Mouse (Mus musculus) regulatory T cell (primary cell): Measurements from ENCODE around the gene Acsf3.

Experiments
- in situ Hi-C: fragments of 300-600 bp; cut with MboI, MseI; formaldehyde crosslinking; loops from one replicate; pipeline ENCODE4 v1.15.1; 2025; ENCODE audit warnings: high pct_unique_total_duplicates

Gene Acsf3

DNA sequence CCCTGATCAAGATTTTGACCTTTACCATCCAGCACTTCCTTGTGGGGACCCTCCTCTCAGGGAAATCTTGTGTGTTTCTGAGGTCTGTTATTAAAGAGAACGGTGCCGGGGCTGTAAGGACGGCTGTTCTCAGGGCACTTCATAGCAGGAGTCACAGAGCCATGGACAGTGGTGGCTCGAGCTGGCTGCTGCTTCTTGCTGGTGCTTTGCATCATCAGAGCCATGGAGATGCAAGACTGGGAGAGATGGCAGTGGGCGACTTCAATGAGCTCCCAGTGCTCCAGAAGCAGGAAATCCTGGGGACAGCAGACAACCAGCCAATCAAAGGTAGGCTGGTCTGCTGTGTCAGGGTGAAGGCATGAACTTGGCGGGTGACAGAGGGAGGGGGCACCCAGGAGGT lies 14.2 kb upstream of the Acsf3 start:
- in situ Hi-C loops = no loop called here

DNA sequence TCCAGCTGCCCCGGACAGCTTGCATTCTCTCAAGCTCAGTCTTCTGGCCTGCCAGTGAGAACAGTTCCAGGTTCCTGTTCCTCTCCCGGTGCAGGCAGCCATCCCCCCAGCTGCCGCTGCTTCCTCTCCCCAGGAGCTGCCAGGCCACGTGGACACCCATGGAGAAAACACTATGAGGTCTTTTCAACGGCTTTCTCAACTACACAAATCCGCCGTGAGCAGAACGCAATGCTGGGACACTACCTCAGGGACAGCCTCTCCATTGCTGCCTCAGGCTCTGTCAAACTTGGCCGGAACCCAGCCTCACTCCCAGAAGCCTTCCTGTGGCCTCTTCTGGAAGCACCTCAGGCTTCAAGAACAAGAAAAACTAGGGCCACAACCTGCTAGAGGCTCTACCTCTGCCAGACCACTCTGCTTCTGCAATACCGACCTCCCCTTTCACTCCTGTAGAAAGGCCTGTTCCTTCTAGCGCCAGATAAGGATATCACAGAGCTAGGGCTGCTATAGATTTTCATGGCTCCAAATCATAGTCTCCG lies 12.5 kb upstream of the Acsf3 start:
- in situ Hi-C loops = no loop called here

DNA sequence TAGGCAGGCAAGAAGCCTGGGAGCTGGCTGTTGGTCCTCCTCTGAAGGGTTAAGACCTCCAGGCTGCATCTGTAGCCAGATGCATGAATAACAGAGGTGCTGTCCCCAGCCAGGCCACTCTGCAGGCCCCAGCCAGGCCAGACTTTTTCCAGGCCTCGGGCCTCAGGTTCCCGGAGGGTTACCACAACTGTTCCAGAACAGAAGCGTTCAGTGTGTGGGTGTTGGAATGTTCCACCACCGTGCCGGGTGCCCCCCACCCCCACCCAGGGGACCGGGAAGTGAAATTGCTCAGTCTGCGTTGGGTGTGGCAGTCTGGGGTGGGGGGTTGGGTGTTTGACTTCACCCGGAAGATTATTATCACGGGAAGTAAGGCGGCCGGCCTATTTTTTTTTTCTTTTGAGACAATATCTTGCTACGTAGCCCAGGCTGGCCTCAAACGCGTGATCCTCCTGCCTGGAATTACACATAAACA lies 12.0 kb upstream of the Acsf3 start:
- in situ Hi-C loops = no loop called here

DNA sequence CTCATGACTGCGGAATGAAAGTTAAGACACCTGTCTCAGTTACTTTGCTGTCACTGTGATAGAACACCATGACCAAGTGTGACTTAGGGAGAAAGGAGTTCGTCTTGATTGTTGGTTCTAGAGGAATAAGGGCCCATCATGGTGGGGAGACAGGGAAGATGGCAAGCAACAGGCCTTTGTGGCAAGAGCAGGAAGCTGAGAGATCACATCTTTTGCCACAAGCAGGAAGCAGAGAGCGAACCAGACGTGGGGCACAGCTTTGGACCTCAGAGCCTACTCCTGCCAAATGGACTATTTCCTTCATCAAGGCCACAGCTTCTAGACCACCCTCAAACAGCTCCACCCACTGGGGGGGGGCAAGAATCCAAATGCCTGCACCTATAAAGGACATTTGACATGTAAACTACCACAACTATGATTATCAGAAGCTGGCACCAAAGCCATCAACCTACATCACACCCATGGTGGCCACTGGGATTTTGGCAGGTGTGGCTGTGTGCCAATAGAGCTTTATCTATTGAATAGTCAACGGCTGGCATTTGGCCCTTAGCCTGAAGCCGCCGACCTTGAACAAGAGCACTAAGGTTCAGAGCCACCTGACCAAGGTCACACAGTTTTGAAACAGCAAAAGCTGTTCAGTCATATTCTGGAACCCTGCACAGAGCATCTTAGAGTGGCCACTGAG lies 10.4 kb upstream of the Acsf3 start:
- in situ Hi-C loops = no loop called here

DNA sequence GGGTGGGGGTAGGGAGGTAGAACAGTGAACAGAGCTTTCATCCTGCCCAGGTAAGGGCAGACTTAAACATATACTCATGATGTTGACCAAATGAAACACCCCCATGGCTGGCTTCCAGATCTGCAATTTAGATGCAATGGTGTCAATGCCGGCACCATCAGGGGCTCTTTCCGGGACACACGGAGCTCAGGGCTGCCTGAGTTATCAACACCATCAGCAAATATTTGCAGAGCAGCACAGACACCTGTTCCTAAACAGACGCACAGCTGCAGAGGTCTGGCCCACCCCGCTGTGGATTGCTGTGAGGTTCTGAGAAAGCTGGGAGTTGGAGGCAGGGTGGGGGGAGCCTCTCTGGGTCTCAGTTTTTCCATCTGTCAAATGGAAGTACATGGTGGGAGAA lies 9.1 kb upstream of the Acsf3 start:
- in situ Hi-C loops = no loop called here

DNA sequence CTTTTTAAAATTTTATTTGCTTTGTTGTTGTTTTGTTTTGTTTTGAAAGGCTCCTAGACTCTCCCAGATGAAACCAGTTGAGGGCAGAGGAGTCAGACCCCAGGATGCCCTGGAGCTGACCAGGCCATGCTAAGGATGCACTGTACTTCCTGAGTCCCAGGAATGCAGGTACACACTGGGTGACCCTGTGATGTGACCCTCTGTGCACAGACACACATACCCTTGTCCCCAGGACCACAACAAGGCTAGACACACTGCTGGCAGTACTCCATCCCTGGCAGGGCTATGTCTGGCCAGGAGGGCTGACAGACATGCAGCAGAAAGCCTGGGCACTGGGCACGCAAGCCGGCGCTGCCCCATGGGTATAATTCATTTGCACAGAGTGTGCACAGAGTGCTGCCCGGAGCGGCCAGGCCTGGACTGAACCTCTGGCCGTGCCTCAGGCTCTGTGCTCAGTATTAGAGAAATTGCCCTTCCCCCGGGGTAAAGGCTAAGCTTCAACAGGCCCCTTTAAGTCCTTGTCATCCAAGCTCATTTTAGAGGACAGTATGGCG lies 8.6 kb upstream of the Acsf3 start:
- in situ Hi-C loops = no loop called here

DNA sequence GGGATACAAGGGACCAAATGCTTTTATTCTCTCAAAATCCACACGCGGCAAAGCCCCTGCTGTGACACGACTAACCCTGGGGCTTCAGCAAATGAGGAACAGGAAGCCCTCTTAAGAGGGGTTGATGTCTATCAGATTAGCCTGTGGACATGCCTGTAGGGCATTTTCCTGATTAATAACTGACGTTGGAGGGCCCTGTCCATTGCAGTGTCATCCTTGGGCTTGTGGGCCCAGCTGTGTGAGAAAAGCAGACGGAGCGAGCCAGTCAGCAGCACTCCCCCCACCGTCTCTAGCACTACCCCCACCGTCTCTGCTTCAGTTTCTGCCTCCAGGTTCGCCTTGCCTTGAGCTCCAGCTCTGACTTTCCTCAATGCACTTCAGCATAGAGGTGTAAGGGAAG lies 8.1 kb upstream of the Acsf3 start:
- in situ Hi-C loops = no loop called here

DNA sequence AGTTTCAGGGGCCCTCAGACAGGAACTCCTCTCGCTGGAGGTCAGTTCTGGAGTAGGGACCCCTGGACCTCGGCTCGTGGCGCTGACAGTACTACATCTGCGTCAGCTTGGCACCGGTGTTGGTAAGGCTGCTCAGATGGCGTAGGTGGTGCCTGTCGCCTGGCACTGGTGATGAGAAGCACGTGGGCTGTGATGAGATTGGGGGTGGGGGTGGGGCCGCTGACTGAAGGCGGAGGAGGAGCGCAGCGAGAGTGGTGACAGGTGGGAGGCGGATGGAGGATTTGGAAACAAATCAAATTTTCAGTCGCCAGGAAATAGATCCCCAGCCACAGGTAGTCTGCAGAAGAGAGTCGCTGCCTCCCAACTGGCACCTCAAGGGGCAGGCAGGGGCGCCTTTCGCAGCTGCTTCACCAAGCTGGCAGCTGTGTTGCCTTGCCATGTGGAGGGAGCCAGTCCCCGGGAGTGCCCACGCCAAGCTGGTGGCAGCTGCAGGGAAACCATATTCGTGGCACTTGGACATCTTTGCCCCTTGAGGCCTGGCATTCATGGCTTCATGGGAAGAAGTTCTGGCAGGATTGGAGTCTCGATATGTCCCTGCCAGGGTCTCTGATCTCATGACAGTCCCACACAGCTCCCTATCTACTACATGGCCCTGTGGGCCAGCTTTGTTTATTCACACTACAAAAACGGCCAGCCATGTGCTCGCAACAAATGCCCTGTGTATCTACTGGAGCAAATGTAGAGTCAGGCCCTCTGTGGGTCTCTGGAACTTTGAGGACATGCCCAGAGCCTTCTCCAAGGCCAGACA lies 5.8 kb upstream of the Acsf3 start:
- in situ Hi-C loops = no loop called here

DNA sequence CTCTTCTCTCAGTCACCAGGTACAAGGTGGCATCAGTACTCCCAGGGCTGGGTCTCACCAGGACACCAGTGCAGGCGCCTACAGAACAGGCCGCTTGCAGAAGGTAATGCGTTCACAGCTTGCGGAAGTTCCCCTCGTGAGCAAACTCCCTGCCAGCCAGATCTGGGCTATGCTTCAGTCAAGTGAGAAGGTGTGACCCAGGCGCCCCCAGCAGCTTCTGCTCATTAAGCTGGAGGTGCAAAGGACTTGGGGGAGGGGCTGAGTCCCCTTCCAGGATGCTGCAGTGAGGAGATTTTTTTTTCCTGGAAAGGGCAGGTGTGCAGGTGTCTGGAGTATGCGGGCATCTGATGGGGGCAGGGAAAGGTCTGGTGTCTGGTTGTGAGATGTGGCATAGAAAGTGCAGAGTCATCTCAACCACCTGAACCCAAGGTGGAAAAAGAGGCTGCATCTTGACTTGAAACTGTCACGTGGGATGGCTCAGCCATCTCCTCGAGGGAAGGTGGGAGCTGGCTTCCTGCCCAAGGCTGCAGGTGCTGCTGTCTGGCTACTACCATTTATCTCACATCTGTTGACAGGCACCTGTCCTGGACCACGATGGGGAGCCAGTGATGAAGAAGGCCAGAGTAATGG lies 2.7 kb upstream of the Acsf3 start:
- in situ Hi-C loops = no loop called here

DNA sequence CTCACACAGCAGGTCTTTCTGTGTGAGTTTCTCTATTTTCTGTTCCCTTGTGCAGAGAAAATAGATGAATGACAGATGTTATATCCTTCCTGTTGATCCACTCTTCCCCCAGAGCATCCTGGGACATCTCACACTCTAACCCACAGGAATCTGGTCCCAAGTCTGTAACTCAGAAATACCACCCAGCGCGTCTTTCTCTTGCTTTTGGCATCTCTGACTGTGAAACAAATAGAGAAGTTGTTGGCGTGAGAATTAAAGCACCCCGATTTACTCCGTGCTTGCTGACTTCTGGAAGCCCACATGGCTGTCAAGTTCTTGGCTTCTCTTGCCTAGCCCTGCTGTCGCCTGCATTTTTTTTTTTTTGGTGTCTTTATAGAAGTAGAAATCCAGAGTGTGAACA lies 2.4 kb downstream of the Acsf3 start:
- in situ Hi-C loops = no loop called here

DNA sequence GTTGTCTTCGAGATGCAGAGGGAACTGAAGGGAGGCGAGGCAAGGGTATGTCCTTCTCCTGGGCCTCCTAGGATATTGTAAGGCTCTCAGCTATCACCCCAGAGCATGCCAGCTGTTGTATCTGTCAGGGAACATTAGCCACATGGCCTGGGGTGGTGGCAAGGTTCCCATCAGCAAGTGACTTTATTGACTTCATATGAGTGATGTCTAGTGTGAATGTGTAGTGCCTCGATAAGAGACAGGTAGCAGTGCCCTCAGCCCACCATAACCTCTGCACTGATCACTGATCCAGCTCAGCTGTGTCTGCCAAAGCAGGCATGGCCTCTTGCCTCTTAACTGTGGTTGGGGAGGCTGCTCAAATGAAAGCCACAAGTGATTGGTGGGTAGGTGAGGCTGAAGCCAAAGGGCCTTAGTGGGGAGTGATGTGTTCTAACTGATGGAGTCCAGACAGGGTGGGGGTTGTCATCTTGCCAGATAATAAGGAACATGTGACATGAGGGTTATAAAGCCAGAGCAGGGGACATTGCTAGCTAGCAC lies 3.5 kb downstream of the Acsf3 start:
- in situ Hi-C loops = no loop called here

DNA sequence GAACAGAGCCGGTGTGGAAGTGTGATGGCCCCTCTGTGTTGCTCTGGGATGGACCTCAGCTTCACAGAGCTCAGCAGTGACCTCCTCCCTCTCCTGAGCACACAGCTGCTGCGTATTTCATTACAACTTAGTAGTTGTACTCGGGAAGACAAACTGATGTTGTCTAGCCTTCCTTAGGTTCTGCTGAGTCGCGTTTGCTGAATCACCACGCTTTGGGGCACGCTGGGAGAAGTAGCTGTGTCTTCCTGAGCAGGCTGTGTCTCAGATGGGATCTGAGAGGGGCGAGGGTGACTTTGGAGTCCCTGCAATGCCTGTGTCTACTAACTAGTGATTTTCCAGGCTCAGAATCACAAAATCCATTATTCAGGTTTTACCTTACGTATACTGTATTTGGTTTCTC lies 4.0 kb downstream of the Acsf3 start:
- in situ Hi-C loops = no loop called here

DNA sequence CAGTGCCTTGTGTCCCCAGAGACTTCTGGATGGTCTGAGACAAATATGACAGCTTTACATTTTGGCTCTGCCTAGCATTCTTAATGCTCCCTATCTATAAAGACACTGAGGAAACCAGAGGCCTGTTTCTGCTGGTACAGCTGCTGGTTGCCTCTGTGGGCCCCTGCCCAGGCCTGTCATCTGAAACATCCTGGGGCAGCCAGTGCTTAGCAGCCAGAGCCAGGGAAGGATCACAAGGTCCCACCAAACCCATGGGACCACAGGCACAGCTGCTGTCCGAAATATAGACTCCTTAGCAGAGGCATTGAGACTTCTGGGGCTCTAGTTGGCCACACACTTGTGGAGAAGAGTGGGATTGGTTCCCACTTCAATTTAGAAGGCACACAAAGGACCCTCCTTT lies 9.5 kb downstream of the Acsf3 start:
- in situ Hi-C loops = no loop called here

DNA sequence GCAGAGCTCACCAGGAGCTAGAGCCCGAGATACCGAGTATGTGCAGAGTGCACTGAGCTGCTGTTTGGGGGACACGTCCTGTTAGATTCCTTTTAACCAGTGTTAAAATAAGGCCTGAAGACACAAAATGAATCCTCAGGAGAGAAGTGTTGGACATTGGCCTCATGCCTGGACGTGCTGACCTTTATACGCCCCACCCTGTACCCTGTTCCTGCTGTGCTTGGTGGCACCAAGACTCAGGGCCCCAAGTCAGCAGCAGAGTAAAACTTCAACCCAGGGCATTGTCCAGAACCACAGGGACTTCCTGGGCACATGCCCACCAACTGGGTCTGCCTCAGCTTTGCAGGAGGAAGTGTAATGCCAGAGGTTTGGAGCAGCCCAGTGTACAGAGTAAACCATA lies 14.5 kb downstream of the Acsf3 start:
- in situ Hi-C loops = no loop called here

DNA sequence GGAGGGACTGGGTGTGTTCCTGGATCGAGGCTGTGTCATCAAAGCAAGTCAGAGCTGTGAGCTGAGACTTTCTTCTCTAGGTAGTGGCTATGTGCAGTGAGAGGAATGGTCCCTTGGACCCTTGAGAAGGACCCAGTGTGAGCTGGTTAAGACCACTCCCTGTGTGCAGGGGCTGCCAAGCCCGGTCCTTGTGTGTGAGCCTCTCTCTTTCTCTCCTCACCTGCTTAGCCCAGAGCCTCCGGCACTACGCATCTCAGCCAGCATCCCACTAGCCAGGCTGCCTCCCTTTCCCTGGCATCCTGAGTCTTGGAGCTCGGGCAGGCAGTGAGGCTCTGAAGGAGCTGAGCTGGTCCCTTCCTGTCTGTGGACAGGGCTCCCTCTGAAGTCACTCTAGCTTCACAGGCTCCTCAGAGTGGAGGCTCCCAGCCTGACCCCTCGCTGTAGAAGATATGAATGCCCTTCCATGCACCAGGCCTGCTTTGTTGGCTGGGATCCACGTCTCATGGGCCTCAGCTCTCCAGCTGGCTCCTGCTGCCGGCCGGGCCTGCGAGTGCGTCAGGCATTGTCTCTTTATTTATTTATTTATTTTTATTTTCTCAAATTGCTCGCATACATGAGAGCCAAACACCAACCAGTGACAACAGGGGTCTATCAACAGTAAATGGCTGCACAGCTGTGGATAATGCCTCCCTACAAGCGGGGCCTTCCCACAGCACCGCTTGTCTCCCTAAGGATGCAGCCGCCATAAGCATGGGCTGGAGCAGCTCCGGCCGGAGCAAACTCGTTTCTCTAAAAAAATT lies 18.3 kb downstream of the Acsf3 start:
- in situ Hi-C loops = no loop called here

DNA sequence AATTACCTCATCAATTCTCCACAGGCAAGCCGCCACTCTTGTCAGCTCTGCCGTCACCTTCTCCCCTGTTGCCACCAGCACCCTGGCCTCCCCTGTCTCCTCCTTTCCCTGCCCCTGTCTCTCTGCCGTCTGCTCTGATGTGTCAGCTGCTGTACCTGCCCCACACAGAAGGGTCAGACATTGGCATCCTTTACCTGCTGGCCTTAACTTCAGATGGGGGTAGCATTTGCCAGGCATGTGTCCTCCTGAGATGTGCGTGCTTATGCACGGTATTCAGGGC lies 18.8 kb downstream of the Acsf3 start:
- in situ Hi-C loops = no loop called here

DNA sequence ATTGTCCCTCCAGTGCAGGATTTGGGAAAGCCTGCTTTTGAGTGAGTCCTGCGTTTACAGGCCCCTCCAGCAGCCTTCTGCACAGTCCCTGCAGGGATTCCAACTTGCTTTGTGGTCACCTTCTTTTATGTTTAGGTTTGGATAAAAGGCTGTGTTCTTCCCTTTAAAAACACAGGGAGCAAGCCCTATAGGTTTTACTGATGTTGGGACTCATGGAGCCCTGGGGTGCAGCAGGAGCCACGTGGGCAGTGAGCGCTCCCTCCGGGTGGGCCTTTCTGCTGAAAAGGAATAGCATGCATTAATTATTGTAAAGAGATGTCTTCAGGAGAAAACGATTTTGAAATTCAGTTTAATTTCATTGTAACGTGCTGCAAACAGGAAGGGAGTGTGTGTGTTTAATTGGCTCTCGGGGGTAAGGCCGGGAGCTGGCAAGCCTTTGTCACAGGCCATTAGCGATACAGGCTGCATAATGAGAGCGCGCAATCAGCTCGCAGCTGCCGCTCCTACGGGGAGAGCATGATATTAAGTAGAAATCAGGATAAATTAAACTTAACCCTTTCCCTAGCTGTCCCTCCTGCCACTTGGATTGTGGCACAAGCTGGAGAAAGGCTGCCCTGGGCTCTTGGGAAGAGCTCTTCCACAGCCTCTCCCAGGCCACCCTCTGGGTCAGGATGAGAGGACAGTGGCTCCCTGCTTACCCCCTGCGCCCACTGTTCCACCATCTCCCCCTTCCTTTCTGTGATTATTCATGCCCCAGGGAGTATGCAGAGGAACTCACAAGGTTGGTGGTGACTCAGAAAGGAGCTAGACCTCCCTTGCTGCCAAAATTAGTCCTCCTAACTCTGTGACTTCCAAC lies 28.8 kb downstream of the Acsf3 start:
- in situ Hi-C loops = no loop called here

DNA sequence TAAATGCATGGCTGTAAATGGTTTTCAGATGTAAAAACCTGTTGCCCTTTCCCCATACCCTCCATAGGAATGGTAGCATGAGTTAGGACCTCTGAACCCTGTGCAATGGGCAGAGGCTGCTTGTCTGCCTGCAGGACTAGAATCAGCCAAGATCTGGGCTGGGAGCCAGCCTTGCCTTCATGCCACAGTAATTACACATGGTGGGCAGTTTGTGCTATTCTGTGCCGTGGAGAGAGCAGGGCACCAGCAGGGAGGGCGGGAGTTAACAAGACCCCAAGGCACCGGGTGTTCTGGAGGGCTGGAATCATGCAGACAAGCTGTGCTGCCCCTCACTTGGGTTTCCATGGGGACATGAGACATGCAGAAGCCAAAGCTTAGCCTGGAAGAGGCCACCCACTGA lies 30.1 kb downstream of the Acsf3 start:
- in situ Hi-C loops = no loop called here

DNA sequence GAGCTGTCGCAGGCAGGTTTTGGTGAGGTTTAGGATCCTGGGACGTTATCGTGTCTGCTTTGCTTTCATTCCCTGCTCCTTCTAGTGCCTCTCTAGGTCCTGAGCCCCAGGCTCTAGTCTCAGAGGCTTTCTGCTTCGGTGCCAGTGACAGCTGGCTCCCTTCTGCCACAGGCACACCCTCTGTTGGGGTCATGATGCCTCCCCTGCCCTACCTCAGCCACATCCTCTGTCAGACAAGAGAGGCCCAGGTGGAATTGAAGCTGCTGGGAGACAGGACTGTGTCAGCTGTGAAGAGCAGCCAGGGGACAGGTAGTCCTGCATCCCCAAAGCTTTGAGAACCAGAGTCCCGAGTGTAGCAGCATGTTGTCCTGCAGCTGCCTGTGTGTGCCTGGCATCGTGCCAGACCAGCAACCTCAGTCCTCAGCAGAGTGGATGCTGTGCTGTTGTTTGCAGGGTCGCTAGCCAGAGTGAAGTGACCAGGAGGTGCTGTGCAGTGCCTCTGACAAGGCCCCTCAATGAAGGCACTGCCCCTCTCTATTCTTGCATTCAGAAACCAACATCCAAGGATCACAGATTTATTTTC lies 31.8 kb downstream of the Acsf3 start:
- in situ Hi-C loops = no loop called here

DNA sequence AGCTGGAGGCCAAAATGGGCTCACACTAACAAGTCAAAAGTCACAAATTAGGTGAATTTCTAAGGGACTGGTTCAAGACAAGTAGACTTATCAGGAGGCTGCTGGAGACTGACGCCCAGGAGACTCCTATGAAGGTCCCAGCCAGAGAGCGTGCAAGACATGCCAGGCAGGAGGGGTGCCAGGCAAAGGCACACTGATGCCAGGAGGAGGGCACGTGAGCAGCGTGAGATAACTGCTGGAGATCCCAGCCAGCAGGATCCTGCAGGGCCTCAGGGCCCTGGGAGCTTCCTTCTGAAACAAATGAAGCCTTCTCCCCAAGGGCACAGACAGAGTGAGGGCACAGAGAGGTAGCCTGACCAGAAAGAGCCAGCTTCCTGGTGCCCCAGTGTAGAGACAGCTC lies 32.6 kb downstream of the Acsf3 start:
- in situ Hi-C loops = no loop called here
